Comparison of ENCODE assay signal across 25 mouse cellular contexts in genomic region chr11:30294279-30294678, GRCm38 (mm10).
"Had no signal": no experiment of that assay in that cellular context is flagged by ENCODE, and none has a peak within 500 bp of the region (broad histone marks: within the 10 kb centered on the region; RNA-seq: fewer than 3 reads in every experiment).

No protein-coding gene starts in this region.

- H3K4me3 ChIP-seq: heart, embryonic 10.5 days; heart, embryonic 13.5 days; heart, embryonic 15.5 days; hindbrain, embryonic 13.5 days; hindbrain, embryonic 15.5 days; kidney, embryonic 15.5 days; limb, embryonic 13.5 days; limb, embryonic 15.5 days; liver, embryonic 12.5 days had no signal

- DNase-seq: forebrain, postnatal 0 days; gastrocnemius, postnatal 14 days; gastrocnemius, postnatal 36 days; heart, adult 18-20 months; heart, postnatal 14 days; heart, postnatal 36 days; kidney, adult 18-20 months; kidney, adult 9 months; kidney, postnatal 14 days; kidney, postnatal 36 days; layer of hippocampus, adult 9-11 months; layer of hippocampus, postnatal 36 days; left cerebral cortex, postnatal 4 days had no signal

- H3K9me3 ChIP-seq: heart, embryonic 10.5 days; heart, embryonic 13.5 days; heart, embryonic 15.5 days; hindbrain, embryonic 13.5 days; hindbrain, embryonic 15.5 days; kidney, embryonic 15.5 days; limb, embryonic 13.5 days; limb, embryonic 15.5 days; liver, embryonic 12.5 days had no signal

- H3K4me2 ChIP-seq: heart, embryonic 13.5 days; heart, embryonic 15.5 days; hindbrain, embryonic 13.5 days; hindbrain, embryonic 15.5 days; kidney, embryonic 15.5 days; limb, embryonic 13.5 days; limb, embryonic 15.5 days; liver, embryonic 12.5 days had no signal

- ATAC-seq: forebrain, postnatal 0 days; hindbrain, postnatal 0 days; liver, embryonic 12.5 days had no signal

- H3K27me3 ChIP-seq: heart, embryonic 13.5 days; heart, embryonic 15.5 days; hindbrain, embryonic 13.5 days; hindbrain, embryonic 15.5 days; kidney, embryonic 15.5 days; limb, embryonic 13.5 days; limb, embryonic 15.5 days; liver, embryonic 12.5 days had no signal

- H3K4me1 ChIP-seq: hindbrain, embryonic 13.5 days; hindbrain, embryonic 15.5 days had no signal

- H3K36me3 ChIP-seq: heart, embryonic 10.5 days; heart, embryonic 13.5 days; heart, embryonic 15.5 days; hindbrain, embryonic 13.5 days; hindbrain, embryonic 15.5 days; kidney, embryonic 15.5 days; limb, embryonic 13.5 days; limb, embryonic 15.5 days; liver, embryonic 12.5 days had no signal

- H3K27ac ChIP-seq: heart, embryonic 10.5 days; heart, embryonic 13.5 days; heart, embryonic 15.5 days; hindbrain, embryonic 13.5 days; hindbrain, embryonic 15.5 days; hindbrain, postnatal 0 days; kidney, embryonic 15.5 days; kidney, postnatal 0 days; limb, embryonic 13.5 days; limb, embryonic 15.5 days; liver, embryonic 12.5 days; liver, embryonic 14.5 days had no signal

- H3K9ac ChIP-seq: forebrain, postnatal 0 days; heart, embryonic 13.5 days; heart, embryonic 15.5 days; hindbrain, embryonic 13.5 days; hindbrain, embryonic 15.5 days; kidney, embryonic 15.5 days; limb, embryonic 13.5 days; limb, embryonic 15.5 days; liver, embryonic 12.5 days; liver, embryonic 14.5 days had no signal
